Mouse (Mus musculus): ENCODE data around the gene Yy2. TPM values are rescaled to one million over a fixed set of nuclear protein-coding genes. Genes with fewer than 3 reads are reported as not detected.

Yy2 gene
- total RNA-seq (2021): under 1 TPM in 1 of 2 experiments, not detected in 1; 0.24 TPM

- intact Hi-C loops (cut with DNase I): no loop called here
- DNase-seq (ENCODE audit: extremely low spot score in 1 of 2, low spot score in 2 of 2): no peak
Observed at GRCm38 (mm10) chrX:157568840-157569239, at the start of gene Yy2. Gene Yy2, minus strand, starts transcription at chrX:157568985.

- intact Hi-C loops (cut with DNase I): no loop called here
- DNase-seq (ENCODE audit: extremely low spot score in 1 of 2, low spot score in 2 of 2): peak in 1 of 2 experiments; percentile 23
Observed at GRCm38 (mm10) chrX:157612894-157613293, 44.1 kb upstream of the Yy2 start.

- no peak for DNase-seq (ENCODE audit: extremely low spot score in 1 of 2, low spot score in 2 of 2)
- intact Hi-C loops (cut with DNase I): no loop called here
Observed at GRCm38 (mm10) chrX:157601450-157601849, 32.7 kb upstream of the Yy2 start.

- intact Hi-C loops (cut with DNase I): loop anchor here (2.0 kb wide), 1 partner anchor 106 kb away; the partner anchor contains the start of gene Sms
- peak; percentile 35 to 80 for DNase-seq (ENCODE audit: extremely low spot score in 1 of 2, low spot score in 2 of 2)
Observed at GRCm38 (mm10) chrX:157598186-157598996, 29.6 kb upstream of the Yy2 start, which contains the start of gene Mbtps2. Gene Mbtps2, minus strand, starts transcription at chrX:157598715.

- no peak for DNase-seq (ENCODE audit: extremely low spot score in 1 of 2, low spot score in 2 of 2)
- intact Hi-C loops (cut with DNase I): loop anchor here (2.0 kb wide), 1 partner anchor 105 kb away; the partner anchor contains the start of gene Sms
Observed at GRCm38 (mm10) chrX:157597585-157598185, 28.9 kb upstream of the Yy2 start.

GRCm38 (mm10) chrX:157596802-157597201 lies 28.0 kb upstream of the Yy2 start:
- intact Hi-C loops (cut with DNase I): no loop called here
- DNase-seq (ENCODE audit: extremely low spot score in 1 of 2, low spot score in 2 of 2): no peak

GRCm38 (mm10) chrX:157595927-157596326 lies 27.1 kb upstream of the Yy2 start:
- DNase-seq (ENCODE audit: extremely low spot score in 1 of 2, low spot score in 2 of 2): no peak
- intact Hi-C loops (cut with DNase I): no loop called here

- DNase-seq (ENCODE audit: extremely low spot score in 1 of 2, low spot score in 2 of 2): no peak
- intact Hi-C loops (cut with DNase I): no loop called here
Observed at GRCm38 (mm10) chrX:157594606-157595005, 25.8 kb upstream of the Yy2 start.

GRCm38 (mm10) chrX:157587001-157587400 lies 18.2 kb upstream of the Yy2 start:
- intact Hi-C loops (cut with DNase I): no loop called here
- no peak for DNase-seq (ENCODE audit: extremely low spot score in 1 of 2, low spot score in 2 of 2)

- no peak for DNase-seq (ENCODE audit: extremely low spot score in 1 of 2, low spot score in 2 of 2)
- intact Hi-C loops (cut with DNase I): no loop called here
Observed at GRCm38 (mm10) chrX:157586397-157586796, 17.6 kb upstream of the Yy2 start.

GRCm38 (mm10) chrX:157579108-157579614 lies 10.4 kb upstream of the Yy2 start:
- intact Hi-C loops (cut with DNase I): no loop called here
- no peak for DNase-seq (ENCODE audit: extremely low spot score in 1 of 2, low spot score in 2 of 2)

- DNase-seq (ENCODE audit: extremely low spot score in 1 of 2, low spot score in 2 of 2): no peak
- intact Hi-C loops (cut with DNase I): no loop called here
Observed at GRCm38 (mm10) chrX:157574683-157575082, 5.9 kb upstream of the Yy2 start.

GRCm38 (mm10) chrX:157563794-157564193 lies 5.0 kb downstream of the Yy2 start:
- intact Hi-C loops (cut with DNase I): no loop called here
- no peak for DNase-seq (ENCODE audit: extremely low spot score in 1 of 2, low spot score in 2 of 2)

- intact Hi-C loops (cut with DNase I): no loop called here
- no peak for DNase-seq (ENCODE audit: extremely low spot score in 1 of 2, low spot score in 2 of 2)
Observed at GRCm38 (mm10) chrX:157547082-157547481, 21.7 kb downstream of the Yy2 start.

Other genes with a start within 250 kb of the Yy2 start
- 1 to 10 TPM in 1 of 2 experiments, under 1 TPM in 1; 0.69 to 1.1 TPM for gene Phex, start 153.7 kb downstream of the Yy2 start, total RNA-seq (2021)
- 10 to 100 TPM; 88.7 to 91.8 TPM for gene Sms, start 76.7 kb downstream of the Yy2 start, total RNA-seq (2021)
- gene Mbtps2, start 29.7 kb upstream of the Yy2 start, total RNA-seq (2021): 10 to 100 TPM; 34.5 to 40.8 TPM
- not detected for gene Smpx, start 129.9 kb upstream of the Yy2 start, total RNA-seq (2021)
- under 1 TPM in 1 of 2 experiments, not detected in 1; 0.18 TPM for gene Klhl34, start 249.4 kb upstream of the Yy2 start, total RNA-seq (2021)

Measured in left cerebral cortex, postnatal 10 days (tissue).